Mouse (Mus musculus): ENCODE results near the gene Olfr847. TPM values are rescaled to one million over a fixed set of nuclear protein-coding genes. Genes with fewer than 3 reads are reported as not detected.

Olfr847 gene
- polyA plus RNA-seq (2021), result not detected

- in situ Hi-C loops (cut with MboI; ENCODE audit: low pct_unique_long_range_greater_than_20kb), result no loop called here
- ChIA-PET CTCF (no interaction called here), POLR2A (no interaction called here)
- H3K27me3 ChIP-seq, result no peaks in the 10 kb centered on the region
- no peak for TF ChIP-seq CTCF (IDR thresholded peaks at IDR 0.05)
- no peak for ATAC-seq
- DNase-seq (ENCODE audit: low read depth, low spot score), result no peak
Observed at GRCm38 (mm10) chr9:19378569-19378968, at the start of gene Olfr847. Gene Olfr847, minus strand, starts transcription at chr9:19378669.

- CTCF ChIA-PET, result no interaction called here
- POLR2A ChIA-PET, result no interaction called here
- in situ Hi-C loops (cut with MboI; ENCODE audit: low pct_unique_long_range_greater_than_20kb), result no loop called here
- TF ChIP-seq CTCF (IDR thresholded peaks at IDR 0.05), result no peak
- H3K27me3 ChIP-seq, result no peaks in the 10 kb centered on the region
- no peak for ATAC-seq
- DNase-seq (ENCODE audit: low read depth, low spot score), result no peak
Observed at GRCm38 (mm10) chr9:19363905-19364304, 14.6 kb downstream of the Olfr847 start, which contains the start of gene Olfr846. Gene Olfr846, minus strand, starts transcription at chr9:19364005.

- CTCF ChIA-PET, result no interaction called here
- in situ Hi-C loops (cut with MboI; ENCODE audit: low pct_unique_long_range_greater_than_20kb), result no loop called here
- no peak for TF ChIP-seq CTCF (IDR thresholded peaks at IDR 0.05)
Observed at GRCm38 (mm10) chr9:19336157-19336556, 42.3 kb downstream of the Olfr847 start, which contains the start of gene Olfr845. Gene Olfr845, plus strand, starts transcription at chr9:19336457.

More at GRCm38 (mm10) chr9:19336157-19336556, 42.3 kb downstream of the Olfr847 start, which contains the start of gene Olfr845:
- H3K27me3 ChIP-seq, result no peaks in the 10 kb centered on the region
- no peak for DNase-seq (ENCODE audit: low read depth, low spot score)
- ATAC-seq, result no peak
- POLR2A ChIA-PET, result no interaction called here

Other genes starting within 250 kb of the Olfr847 start
- not detected for gene Olfr837, start 242.4 kb downstream of the Olfr847 start, polyA plus RNA-seq (2021)
- gene Olfr839-ps1, start 201.4 kb downstream of the Olfr847 start, polyA plus RNA-seq (2021), result 0.01 TPM
- not detected for gene Olfr843, start 126.7 kb downstream of the Olfr847 start, polyA plus RNA-seq (2021)
- not detected for gene Olfr844, start 62.3 kb downstream of the Olfr847 start, polyA plus RNA-seq (2021)
- gene Olfr845, start 42.2 kb downstream of the Olfr847 start, polyA plus RNA-seq (2021), result not detected
- gene Olfr846, start 14.7 kb downstream of the Olfr847 start, polyA plus RNA-seq (2021), result not detected
- not detected for gene Olfr849, start 61.6 kb upstream of the Olfr847 start, polyA plus RNA-seq (2021)
- gene Olfr850, start 99.6 kb upstream of the Olfr847 start, polyA plus RNA-seq (2021), result not detected
- not detected for gene Olfr851, start 114.6 kb upstream of the Olfr847 start, polyA plus RNA-seq (2021)
- gene Olfr853, start 162.4 kb upstream of the Olfr847 start, polyA plus RNA-seq (2021), result not detected
- gene Olfr854, start 188.7 kb upstream of the Olfr847 start, polyA plus RNA-seq (2021), result not detected
- not detected for gene Olfr855, start 203.9 kb upstream of the Olfr847 start, polyA plus RNA-seq (2021)
- gene Zfp317, start 243.4 kb upstream of the Olfr847 start, polyA plus RNA-seq (2021), result 20.9 TPM

Data from Patski (cell line).